14 mouse cellular contexts compared by ENCODE assay signal in the genomic region with DNA sequence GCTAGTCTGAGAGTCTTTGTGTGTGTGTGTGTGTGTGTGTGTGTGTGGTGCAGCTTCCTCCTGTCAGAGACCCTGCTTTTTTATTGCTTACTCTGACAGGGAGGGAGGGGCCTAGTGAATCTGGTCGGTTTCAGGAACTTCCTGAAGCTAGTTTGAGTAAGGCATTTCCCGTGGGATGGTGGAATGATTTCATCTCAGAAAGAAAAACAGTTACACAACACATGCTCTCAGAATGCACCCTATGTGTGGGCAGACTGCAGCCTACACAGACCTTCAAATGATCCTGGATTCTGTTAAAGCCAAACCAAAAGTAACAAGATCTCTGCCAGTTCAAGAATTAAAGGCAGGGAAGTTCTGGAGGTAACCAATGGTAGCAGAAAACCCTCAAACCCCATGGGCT.
"Had no signal": no experiment of that assay in that cellular context is flagged by ENCODE, and none has a peak within 500 bp of the region (broad histone marks: within the 10 kb centered on the region; RNA-seq: fewer than 3 reads in every experiment).

No protein-coding gene starts in this region.

- H3K36me3 ChIP-seq: limb, embryonic 12.5 days; liver, embryonic 13.5 days; lung, embryonic 15.5 days; midbrain, embryonic 15.5 days; neural tube, embryonic 12.5 days; stomach, embryonic 15.5 days had no signal

- H3K27me3 ChIP-seq: limb, embryonic 12.5 days; liver, embryonic 13.5 days; lung, embryonic 15.5 days; midbrain, embryonic 15.5 days; neural tube, embryonic 12.5 days; stomach, embryonic 15.5 days had no signal

- DNase-seq: layer of hippocampus, postnatal 36 days; liver; liver, embryonic 13.5 days; liver, postnatal 0 days; lung, postnatal 14 days; thymus, adult 2 months; thymus, postnatal 25 days had no signal

- H3K4me3 ChIP-seq: limb, embryonic 12.5 days; liver, embryonic 13.5 days; lung, embryonic 15.5 days; megakaryocyte, embryonic 14.5 days; midbrain, embryonic 15.5 days; neural tube, embryonic 12.5 days; stomach, embryonic 15.5 days had no signal

- H3K4me1 ChIP-seq: limb, embryonic 12.5 days; liver, embryonic 13.5 days; lung, embryonic 15.5 days; megakaryocyte, embryonic 14.5 days; midbrain, embryonic 15.5 days; neural tube, embryonic 12.5 days; stomach, embryonic 15.5 days had no signal

- H3K27ac ChIP-seq: limb, embryonic 12.5 days; liver, embryonic 13.5 days; lung, embryonic 15.5 days; macrophage; midbrain, embryonic 15.5 days; neural tube, embryonic 12.5 days; stomach, embryonic 15.5 days had no signal
